Mouse (Mus musculus) olfactory bulb, adult 2 months (tissue): ENCODE data around the gene Cirbp.

Source experiments
- CTCF ChIP-seq: fragments of 200-500 bp; IDR thresholded peaks from 2 replicates; pipeline ENCODE4 v1.5.1; 2012; ENCODE audit warnings: low read depth, mild to moderate bottlenecking, low read length, moderate library complexity; ENCODE audit not compliant: insufficient read depth
- POLR2A ChIP-seq: fragments of 200-500 bp; IDR thresholded peaks from 2 replicates; pipeline ENCODE4 v1.6.1; 2012; ENCODE audit warnings: mild to moderate bottlenecking, low read depth, low read length, moderate library complexity; ENCODE audit not compliant: insufficient read depth

DNA sequence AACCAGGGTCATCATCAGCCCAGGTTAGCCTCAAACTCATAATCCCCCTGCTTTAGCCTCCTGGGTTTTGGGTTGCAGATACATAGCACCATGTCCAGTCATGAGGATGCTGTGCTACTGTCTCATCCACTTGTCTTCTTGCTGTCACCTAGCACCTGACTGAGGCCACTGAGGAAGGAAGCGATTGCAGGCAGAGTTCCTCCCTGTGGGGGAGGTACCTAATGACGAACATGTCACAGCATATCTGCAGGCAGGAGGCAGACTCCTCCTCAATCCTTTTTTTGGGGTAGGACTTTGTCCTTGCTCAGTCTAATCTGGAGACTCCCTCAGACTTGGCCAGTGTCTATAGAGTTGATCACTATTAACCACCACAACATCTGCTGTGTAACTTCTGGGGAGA is 44.1 kb upstream of the Cirbp start:
- TF ChIP-seq CTCF (no peak), POLR2A (no peak)
